8 mouse cellular contexts compared by ENCODE assay signal in the genomic region with DNA sequence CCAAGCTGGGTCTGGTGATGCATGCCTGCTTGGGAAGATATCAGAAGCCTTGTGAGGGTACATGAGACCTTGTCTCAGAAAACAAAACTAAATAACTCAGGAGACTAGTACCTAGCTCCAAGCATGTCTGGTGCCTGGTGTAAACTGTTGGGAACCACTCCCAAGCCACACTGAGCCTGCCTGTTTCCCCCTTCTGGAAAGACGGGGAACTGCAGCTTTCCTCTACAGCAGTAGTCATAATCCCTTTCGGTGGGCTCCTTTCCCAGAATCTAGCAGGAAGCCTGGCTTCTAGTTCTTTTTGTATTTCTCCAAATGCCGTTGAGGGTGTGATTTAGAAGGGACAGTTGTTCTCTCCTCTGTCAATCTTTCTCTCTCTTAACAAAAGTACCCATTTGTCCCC. TPM values are rescaled to one million over a fixed set of nuclear protein-coding genes. Genes with fewer than 3 reads are reported as not detected.
DNase-seq lines count a peak whose midpoint lies in the region; ATAC-seq and TF ChIP-seq lines count a peak whose summit lies in the region.

No protein-coding gene starts in this region.

- peaks cover 34% of the 10 kb centered on the region for H3K27me3 ChIP-seq in forebrain, embryonic 11.5 days (ENCODE audit: control insufficient read depth, insufficient read depth, low read length)
- peaks cover 35% of the 10 kb centered on the region for H3K27me3 ChIP-seq in forebrain, embryonic 16.5 days (replicated peaks; ENCODE audit: control insufficient read depth, insufficient read depth, low read length)
- H3K27me3 ChIP-seq in midbrain, embryonic 10.5 days (ENCODE audit: low read depth, poor library complexity, severe bottlenecking), result peaks cover 58% of the 10 kb centered on the region
- H3K27me3 ChIP-seq in midbrain, embryonic 15.5 days (replicated peaks), result peaks cover 35% of the 10 kb centered on the region
- H3K27me3 ChIP-seq in limb, embryonic 14.5 days (ENCODE audit: control insufficient read depth, insufficient read depth, low read length), result peaks cover 20% of the 10 kb centered on the region

- no peaks in the 10 kb centered on the region for H3K9me3 ChIP-seq in forebrain, embryonic 11.5 days (ENCODE audit: control insufficient read depth, low read length)
- H3K9me3 ChIP-seq in forebrain, embryonic 16.5 days (ENCODE audit: control insufficient read depth, low read length), result no peaks in the 10 kb centered on the region
- H3K9me3 ChIP-seq in midbrain, embryonic 10.5 days (replicated peaks), result no peaks in the 10 kb centered on the region
- no peaks in the 10 kb centered on the region for H3K9me3 ChIP-seq in midbrain, embryonic 15.5 days
- H3K9me3 ChIP-seq in limb, embryonic 14.5 days (ENCODE audit: control insufficient read depth, low read length), result no peaks in the 10 kb centered on the region

- no peak for TF ChIP-seq POLR2A in limb, embryonic 14.5 days (IDR thresholded peaks at IDR 0.05; ENCODE audit: borderline replicate concordance, extremely low read depth, insufficient read depth, insufficient read length)

- H3K9ac ChIP-seq in forebrain, embryonic 11.5 days (ENCODE audit: low read length), result no peak overlapping the region
- no peak overlapping the region for H3K9ac ChIP-seq in forebrain, embryonic 16.5 days (replicated peaks; ENCODE audit: low read depth, low read length)
- H3K9ac ChIP-seq in midbrain, embryonic 15.5 days, result no peak overlapping the region
- no peak overlapping the region for H3K9ac ChIP-seq in limb, embryonic 14.5 days (ENCODE audit: low read depth, low read length, severe bottlenecking)

- ATAC-seq in forebrain, embryonic 11.5 days (replicated peaks; ENCODE audit: low FRiP score), result no peak
- ATAC-seq in forebrain, embryonic 16.5 days, result no peak
- ATAC-seq in midbrain, embryonic 15.5 days (replicated peaks), result no peak
- peak; percentile 57; the same call in 1 of the 2 replicates for ATAC-seq in erythroblast, adult 5-6 weeks (replicated peaks; ENCODE audit: low FRiP score, poor library complexity, severe bottlenecking)
- ATAC-seq in limb, embryonic 14.5 days (ENCODE audit: low FRiP score, low read depth), result no peak

- H3K4me2 ChIP-seq in forebrain, embryonic 11.5 days (ENCODE audit: low read depth, low read length, severe bottlenecking), result no peak overlapping the region
- H3K4me2 ChIP-seq in forebrain, embryonic 16.5 days (ENCODE audit: low read length), result no peak overlapping the region
- H3K4me2 ChIP-seq in midbrain, embryonic 15.5 days, result no peak overlapping the region
- H3K4me2 ChIP-seq in limb, embryonic 14.5 days (replicated peaks; ENCODE audit: low read depth, low read length, severe bottlenecking), result no peak overlapping the region

- 21% methylated on average over 3 of the region's 3 CpGs for WGBS in forebrain, embryonic 11.5 days
- 11% methylated on average over 3 of the region's 3 CpGs for WGBS in forebrain, embryonic 16.5 days
- 21% methylated on average over 3 of the region's 3 CpGs for WGBS in midbrain, embryonic 10.5 days
- WGBS in midbrain, embryonic 15.5 days, result 22% methylated on average over 3 of the region's 3 CpGs
- WGBS in limb, embryonic 14.5 days, result 17% methylated on average over 3 of the region's 3 CpGs

- no peaks in the 10 kb centered on the region for H3K36me3 ChIP-seq in forebrain, embryonic 11.5 days (ENCODE audit: control insufficient read depth, insufficient read depth, low read length)
- H3K36me3 ChIP-seq in forebrain, embryonic 16.5 days (ENCODE audit: control insufficient read depth, insufficient read depth), result no peaks in the 10 kb centered on the region
- no peaks in the 10 kb centered on the region for H3K36me3 ChIP-seq in midbrain, embryonic 10.5 days
- no peaks in the 10 kb centered on the region for H3K36me3 ChIP-seq in midbrain, embryonic 15.5 days (replicated peaks)
- no peaks in the 10 kb centered on the region for H3K36me3 ChIP-seq in limb, embryonic 14.5 days (ENCODE audit: control insufficient read depth, insufficient read depth, low read length)

- no peak overlapping the region for H3K4me3 ChIP-seq in forebrain, embryonic 11.5 days (ENCODE audit: low read depth, low read length)
- H3K4me3 ChIP-seq in forebrain, embryonic 16.5 days (replicated peaks; ENCODE audit: low read length), result no peak overlapping the region
- H3K4me3 ChIP-seq in midbrain, embryonic 10.5 days, result no peak overlapping the region
- H3K4me3 ChIP-seq in midbrain, embryonic 15.5 days, result no peak overlapping the region
- H3K4me3 ChIP-seq in limb, embryonic 14.5 days (replicated peaks; ENCODE audit: low read length), result no peak overlapping the region

- peak; percentile 75 for DNase-seq in forebrain, embryonic 11.5 days (ENCODE audit: low spot score)
- DNase-seq in midbrain, embryonic 10.5 days (ENCODE audit: low spot score), result peak; percentile 61
- peak; percentile 76 for DNase-seq in adrenal gland, postnatal 14 days
- peak; percentile 75 for DNase-seq in limb, embryonic 14.5 days (ENCODE audit: low spot score)
- peak; percentile 13 for DNase-seq in right cerebral cortex, postnatal 25 days

- H3K4me1 ChIP-seq in forebrain, embryonic 11.5 days (replicated peaks; ENCODE audit: control insufficient read depth, insufficient read depth, low read length), result 0 out of 2 replicates have a peak, but pooled peaks cover 2% of the 10 kb centered on the region
- H3K4me1 ChIP-seq in forebrain, embryonic 16.5 days (replicated peaks; ENCODE audit: control insufficient read depth, insufficient read depth, low read length), result peaks cover 7% of the 10 kb centered on the region
- H3K4me1 ChIP-seq in midbrain, embryonic 10.5 days, result peaks cover 13% of the 10 kb centered on the region
- peaks cover 6% of the 10 kb centered on the region; the same call in 1 of the 2 replicates for H3K4me1 ChIP-seq in midbrain, embryonic 15.5 days
- H3K4me1 ChIP-seq in limb, embryonic 14.5 days (ENCODE audit: control insufficient read depth, insufficient read depth, low read length), result no peaks in the 10 kb centered on the region

- no peak overlapping the region for H3K27ac ChIP-seq in forebrain, embryonic 11.5 days (ENCODE audit: low read depth, low read length)
- no peak overlapping the region for H3K27ac ChIP-seq in forebrain, embryonic 16.5 days (ENCODE audit: low read length)
- no peak overlapping the region for H3K27ac ChIP-seq in midbrain, embryonic 10.5 days (replicated peaks)
- no peak overlapping the region for H3K27ac ChIP-seq in midbrain, embryonic 15.5 days
- no peak overlapping the region for H3K27ac ChIP-seq in limb, embryonic 14.5 days (replicated peaks; ENCODE audit: low read depth, low read length)

RNA-seq across cellular contexts. Expression of gene Isl2, which starts 2.6 kb away (rescaled TPM):
- polyA plus RNA-seq in forebrain, embryonic 11.5 days (2014; fragmentation: Nextera tagmentation; extraction: Ambion mirVana), result 0.77 and 0.96 TPM in 2 replicates
- 0.18 and 0.37 TPM in 2 replicates for polyA plus RNA-seq in forebrain, embryonic 16.5 days (2015; fragmentation: Nextera tagmentation; extraction: Ambion mirVana)
- polyA plus RNA-seq in midbrain, embryonic 10.5 days (2016; fragmentation: Nextera tagmentation; extraction: Ambion mirVana), result 5.0 and 5.8 TPM in 2 replicates
- 2.0 and 3.5 TPM in 2 replicates for polyA plus RNA-seq in midbrain, embryonic 15.5 days (2015; fragmentation: Nextera tagmentation; extraction: Ambion mirVana)
- not detected in 2 replicates for total RNA-seq in adrenal gland, postnatal 14 days (2021)
- not detected in 2 replicates for total RNA-seq in erythroblast, adult 5-6 weeks (2015; ENCODE audit: low replicate concordance)
- not detected in 2 replicates for total RNA-seq in erythroblast, adult 5-6 weeks (2017; ENCODE audit: low replicate concordance)
- polyA plus RNA-seq in limb, embryonic 14.5 days (2012; rRNA removed), result 0.55 and 1.5 TPM in 2 replicates
- polyA plus RNA-seq in limb, embryonic 14.5 days (2014; fragmentation: Nextera tagmentation; extraction: Ambion mirVana), result 0.22 and 0.72 TPM in 2 replicates

RNA-seq across cellular contexts. Expression of gene Etfa, which starts 23.9 kb away (rescaled TPM):
- 147 and 151 TPM in 2 replicates for polyA plus RNA-seq in forebrain, embryonic 11.5 days (2014; fragmentation: Nextera tagmentation; extraction: Ambion mirVana)
- polyA plus RNA-seq in forebrain, embryonic 16.5 days (2015; fragmentation: Nextera tagmentation; extraction: Ambion mirVana), result 87.3 and 93.0 TPM in 2 replicates
- polyA plus RNA-seq in midbrain, embryonic 10.5 days (2016; fragmentation: Nextera tagmentation; extraction: Ambion mirVana), result 151 and 157 TPM in 2 replicates
- 71.4 and 81.8 TPM in 2 replicates for polyA plus RNA-seq in midbrain, embryonic 15.5 days (2015; fragmentation: Nextera tagmentation; extraction: Ambion mirVana)
- 1,170 and 1,175 TPM in 2 replicates for total RNA-seq in adrenal gland, postnatal 14 days (2021)
- 37.2 and 39.2 TPM in 2 replicates for total RNA-seq in erythroblast, adult 5-6 weeks (2015; ENCODE audit: low replicate concordance)
- total RNA-seq in erythroblast, adult 5-6 weeks (2017; ENCODE audit: low replicate concordance), result 14.1 and 32.3 TPM in 2 replicates
- polyA plus RNA-seq in limb, embryonic 14.5 days (2012; rRNA removed), result 57.8 and 77.2 TPM in 2 replicates
- 185 and 189 TPM in 2 replicates for polyA plus RNA-seq in limb, embryonic 14.5 days (2014; fragmentation: Nextera tagmentation; extraction: Ambion mirVana)

Comparison
In these comparisons a context has a peak if more than half of its experiments do, and no peak if none do; other contexts are left out.
1. DNase-seq: peak in every context shown above with its lines; median percentile 76 in adrenal gland, postnatal 14 days; 75 in forebrain, embryonic 11.5 days; 75 in limb, embryonic 14.5 days; 61 in midbrain, embryonic 10.5 days; 13 in right cerebral cortex, postnatal 25 days.